Mouse (Mus musculus): ENCODE data around the gene Pir. TPM values are rescaled to one million over a fixed set of nuclear protein-coding genes. Genes with fewer than 3 reads are reported as not detected.

The Pir gene
- polyA plus RNA-seq, 1 experiment from 2014 or later, result 6.2 TPM

Other genes with a start within 250 kb of the Pir start
- gene Car5b, start 241.4 kb upstream of the Pir start, polyA plus RNA-seq (2015; fragmentation: Nextera tagmentation; extraction: Ambion mirVana), result 0.37 and 0.38 TPM in 2 replicates
- 17.8 TPM in 2 replicates for gene Siah1b, start 192.9 kb upstream of the Pir start, polyA plus RNA-seq (2015; fragmentation: Nextera tagmentation; extraction: Ambion mirVana)
- not detected in 2 replicates for gene Cltrn, start 180.5 kb upstream of the Pir start, polyA plus RNA-seq (2015; fragmentation: Nextera tagmentation; extraction: Ambion mirVana)
- 1.1 and 2.5 TPM in 2 replicates for gene Ace2, start 130.0 kb upstream of the Pir start, polyA plus RNA-seq (2015; fragmentation: Nextera tagmentation; extraction: Ambion mirVana)
- 4.5 and 4.6 TPM in 2 replicates for gene Bmx, start 11.2 kb upstream of the Pir start, polyA plus RNA-seq (2015; fragmentation: Nextera tagmentation; extraction: Ambion mirVana)
- 4.7 and 6.1 TPM in 2 replicates for gene Vegfd, start 104.0 kb downstream of the Pir start, polyA plus RNA-seq (2015; fragmentation: Nextera tagmentation; extraction: Ambion mirVana)
- 7.2 and 9.6 TPM in 2 replicates for gene Piga, start 150.4 kb downstream of the Pir start, polyA plus RNA-seq (2015; fragmentation: Nextera tagmentation; extraction: Ambion mirVana)
- gene Asb11, start 167.6 kb downstream of the Pir start, polyA plus RNA-seq (2015; fragmentation: Nextera tagmentation; extraction: Ambion mirVana), result 48.1 and 63.3 TPM in 2 replicates
- gene Asb9, start 237.0 kb downstream of the Pir start, polyA plus RNA-seq (2015; fragmentation: Nextera tagmentation; extraction: Ambion mirVana), result not detected in 2 replicates